Mouse (Mus musculus): Measurements from ENCODE around the gene Kcnip4. TPM values are rescaled to one million over a fixed set of nuclear protein-coding genes. Genes with fewer than 3 reads are reported as not detected.

The Kcnip4 gene
- total and polyA plus RNA-seq, 3 experiments = 0.40 to 2.3 (median 1.8) TPM

DNA sequence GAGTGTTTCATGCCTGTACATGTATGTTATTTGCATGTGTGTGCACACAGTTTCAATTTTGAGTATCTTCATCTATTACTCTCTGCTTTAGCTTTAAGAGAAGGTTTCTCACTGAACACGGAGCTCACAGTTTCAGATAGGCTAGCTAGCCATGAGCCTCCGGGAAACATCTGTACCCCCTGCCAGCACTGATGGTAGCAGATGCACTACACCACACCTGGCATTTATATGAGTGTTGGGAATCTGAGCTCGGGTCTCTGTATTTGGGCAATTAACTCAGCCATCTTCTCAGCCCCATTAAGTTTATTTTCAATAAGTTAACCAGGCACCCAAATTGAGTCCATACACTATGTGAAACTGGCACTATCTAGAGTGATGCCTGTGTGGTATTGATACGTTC, 1113.2 kb downstream of the Kcnip4 start:
- DNase-seq = no peak

GRCm38 (mm10) chr5:48410348-48410747, 1114.4 kb downstream of the Kcnip4 start:
- DNase-seq = peak; percentile 80

DNA sequence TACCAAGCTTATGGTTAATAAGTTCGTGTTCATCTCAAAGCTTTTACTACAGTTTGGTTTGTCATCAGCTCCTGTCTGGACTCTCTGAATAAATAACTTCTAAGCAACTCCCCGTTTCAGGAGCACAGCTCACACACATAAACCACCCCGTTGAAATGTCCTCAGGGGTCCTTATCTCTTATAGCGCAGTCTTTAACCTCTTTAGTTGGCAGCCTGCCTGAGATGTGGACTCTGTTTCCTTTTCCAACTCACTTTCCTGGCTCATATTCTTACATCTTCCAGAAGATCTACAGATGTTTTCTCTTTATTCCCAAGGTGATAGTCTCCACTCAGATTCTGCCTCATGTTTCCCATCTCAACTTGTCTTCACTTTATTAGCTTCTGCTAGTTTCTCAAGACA, 1116.4 kb downstream of the Kcnip4 start:
- DNase-seq = no peak

GRCm38 (mm10) chr5:48402497-48402896, 1122.2 kb downstream of the Kcnip4 start:
- DNase-seq = no peak

GRCm38 (mm10) chr5:48371890-48372766, 1152.6 kb downstream of the Kcnip4 start:
- peak; percentile 94 for DNase-seq

DNA sequence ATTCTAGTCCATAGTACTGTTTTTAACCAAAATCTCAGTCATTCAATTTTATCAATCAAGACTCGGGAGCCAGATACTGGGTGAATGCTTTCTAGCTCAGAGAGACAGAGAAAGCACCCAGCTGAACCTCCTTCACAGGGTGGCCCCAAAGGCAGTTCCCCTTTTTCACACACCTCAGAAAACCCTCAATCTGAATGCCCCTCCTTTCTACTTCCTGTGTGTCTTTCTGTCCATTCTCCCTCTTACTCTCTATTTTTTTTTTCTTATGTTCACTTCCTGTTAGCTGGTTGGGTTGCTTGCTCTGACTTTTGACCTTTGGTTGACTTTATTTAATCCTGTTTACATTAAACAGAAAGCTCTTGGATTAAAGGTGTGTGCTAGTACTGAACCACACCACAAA, 1175.4 kb downstream of the Kcnip4 start:
- no peak for DNase-seq

GRCm38 (mm10) chr5:48345983-48346648, 1178.6 kb downstream of the Kcnip4 start:
- DNase-seq = no peak

DNA sequence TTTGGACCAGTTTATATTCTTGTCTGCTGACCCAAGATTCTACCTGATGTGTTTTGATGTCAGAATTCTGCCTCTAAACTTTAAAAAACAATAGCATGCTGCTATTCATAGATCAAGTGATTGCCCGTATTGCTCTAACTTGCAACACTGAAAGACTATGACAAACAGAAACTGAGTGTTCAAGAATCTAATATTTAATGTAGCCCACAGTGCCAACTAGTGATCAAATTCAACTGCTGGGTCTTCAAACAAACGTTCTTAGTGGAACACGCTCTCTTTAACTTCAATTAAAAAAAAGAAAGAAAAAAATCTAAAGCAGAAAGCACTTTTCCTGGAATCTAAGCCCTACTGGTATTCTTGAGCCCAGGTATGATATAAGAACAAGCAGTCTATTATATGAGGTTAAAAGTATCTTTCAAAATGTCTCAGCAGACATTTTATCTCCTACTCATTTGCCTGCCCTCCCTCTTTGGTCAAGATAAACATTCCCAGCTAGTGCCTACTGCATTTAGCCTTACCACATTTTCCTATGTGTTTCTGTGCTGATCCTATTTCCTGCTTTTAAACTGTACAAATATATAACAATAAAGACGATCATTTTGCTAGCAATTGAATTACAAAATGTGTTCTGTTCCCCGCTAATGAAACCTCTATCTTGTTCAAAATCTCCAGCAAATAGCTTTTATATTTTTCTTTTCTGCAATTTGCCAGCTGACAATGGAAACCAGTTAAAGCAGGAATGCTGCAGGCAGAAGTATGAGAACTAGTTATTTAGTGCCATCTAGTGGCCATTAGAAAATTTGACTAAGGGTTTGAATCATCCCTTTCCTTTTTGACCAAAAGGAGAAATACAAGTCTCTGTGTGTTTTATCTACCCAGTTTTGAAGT, 1179.4 kb downstream of the Kcnip4 start:
- no peak for DNase-seq

DNA sequence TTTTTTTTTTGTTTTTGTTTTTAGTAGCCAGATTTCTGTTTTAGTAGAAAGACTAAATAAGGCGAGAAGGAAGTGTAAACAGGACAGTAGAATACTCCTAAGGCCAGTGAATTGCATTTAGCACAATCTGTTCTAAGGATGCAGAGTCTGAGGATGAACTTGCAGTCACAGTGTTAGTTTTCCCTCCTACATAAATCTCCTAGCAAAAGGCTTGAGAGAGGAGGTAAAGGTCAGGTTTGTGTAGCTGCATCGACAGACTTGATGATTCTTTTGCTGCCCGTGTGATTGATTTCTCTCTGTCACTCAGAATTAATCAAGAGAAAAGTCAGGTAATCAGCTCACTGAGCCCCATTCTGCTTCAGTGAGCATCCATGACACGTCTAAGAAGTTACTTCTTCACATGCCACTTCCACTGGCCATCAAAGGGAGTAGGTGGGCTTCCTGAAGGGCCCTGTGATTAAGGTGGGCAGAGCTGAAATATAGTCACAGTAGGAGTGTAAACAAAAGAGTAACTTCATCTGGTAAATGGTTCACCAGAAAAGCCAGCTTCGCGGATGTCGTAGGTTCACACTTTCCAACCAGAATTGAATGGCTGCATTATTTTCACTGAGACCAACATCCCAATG, 1183.8 kb downstream of the Kcnip4 start:
- no peak for DNase-seq

Data from adrenal gland, adult 2 months (tissue).